ENCODE assay signal across 14 mouse cellular contexts in genomic region chr10:66717909-66718308, GRCm38 (mm10).
DNase-seq lines count a peak whose midpoint lies in the region; ATAC-seq and TF ChIP-seq lines count a peak whose summit lies in the region.
"Had no signal": no experiment of that assay in that cellular context is flagged by ENCODE, and none has a peak within 500 bp of the region (broad histone marks: within the 10 kb centered on the region; RNA-seq: fewer than 3 reads in every experiment).

No protein-coding gene starts in this region.

- H3K4me3 ChIP-seq in forebrain, postnatal 0 days (ENCODE audit: low read depth, low read length): no peak overlapping the region
- H3K4me3 ChIP-seq: embryonic facial prominence, embryonic 15.5 days; limb, embryonic 13.5 days had no signal

- no peaks in the 10 kb centered on the region for H3K27me3 ChIP-seq in forebrain, postnatal 0 days (ENCODE audit: insufficient read depth, low read length)
- H3K27me3 ChIP-seq: embryonic facial prominence, embryonic 15.5 days; limb, embryonic 13.5 days had no signal

- ATAC-seq in forebrain, postnatal 0 days: no peak
- no peak for ATAC-seq in monocyte, adult 5-6 weeks (replicated peaks; ENCODE audit: insufficient number of reproducible peaks, low FRiP score, low TSS enrichment, poor library complexity, severe bottlenecking)
- ATAC-seq: forebrain, embryonic 16.5 days had no signal

- no peaks in the 10 kb centered on the region for H3K4me1 ChIP-seq in forebrain, postnatal 0 days (ENCODE audit: insufficient read depth)
- H3K4me1 ChIP-seq: embryonic facial prominence, embryonic 15.5 days; limb, embryonic 13.5 days had no signal

- H3K36me3 ChIP-seq in forebrain, postnatal 0 days (ENCODE audit: insufficient read depth): no peaks in the 10 kb centered on the region
- H3K36me3 ChIP-seq: embryonic facial prominence, embryonic 15.5 days; G1E; limb, embryonic 13.5 days had no signal

- no peaks in the 10 kb centered on the region for H3K9me3 ChIP-seq in forebrain, postnatal 0 days (ENCODE audit: low read length)
- H3K9me3 ChIP-seq: embryonic facial prominence, embryonic 15.5 days had no signal

- H3K9ac ChIP-seq in forebrain, postnatal 0 days: no peak overlapping the region
- H3K9ac ChIP-seq: embryonic facial prominence, embryonic 15.5 days; limb, embryonic 13.5 days had no signal

- H3K4me2 ChIP-seq in forebrain, postnatal 0 days (ENCODE audit: low read depth): no peak overlapping the region
- H3K4me2 ChIP-seq: embryonic facial prominence, embryonic 15.5 days; limb, embryonic 13.5 days had no signal

- TF ChIP-seq CTCF in forebrain, postnatal 0 days (IDR thresholded peaks at IDR 0.05; ENCODE audit: low read depth): no peak

- no peak overlapping the region for H3K27ac ChIP-seq in forebrain, postnatal 0 days (ENCODE audit: low read depth, low read length)
- H3K27ac ChIP-seq: embryonic facial prominence, embryonic 15.5 days; limb, embryonic 13.5 days; macrophage had no signal

- DNase-seq in adrenal gland, adult 2 months: peak; percentile 10
- DNase-seq in adrenal gland, adult 8-10 months: no peak
- peak; percentile 10 for DNase-seq in layer of hippocampus, adult 11-12 months (ENCODE audit: low spot score)
- no peak for DNase-seq in layer of hippocampus, postnatal 14 days (ENCODE audit: low spot score in 2 of 2)
- DNase-seq in NIH3T3 (ENCODE audit: low read depth): peak; percentile 56
- peak; percentile 58 to 61 for DNase-seq in cerebellum, postnatal 10 days
- DNase-seq in forebrain, postnatal 0 days: no peak
- DNase-seq: gastrocnemius, postnatal 36 days had no signal

- 82% methylated on average over 7 of the region's 7 CpGs for WGBS in forebrain, postnatal 0 days

Comparison
In these comparisons a context has a peak if more than half of its experiments do, and no peak if none do; other contexts are left out.
1. DNase-seq: peak in adrenal gland, adult 2 months (single experiment), layer of hippocampus, adult 11-12 months (single experiment), NIH3T3 (single experiment) and cerebellum, postnatal 10 days (2 of 2); none in adrenal gland, adult 8-10 months (single experiment), layer of hippocampus, postnatal 14 days (0 of 2) and forebrain, postnatal 0 days (single experiment).